Mouse (Mus musculus) testis, postnatal 14 days (tissue): ENCODE data around the gene Gm49387.

Source experiments
- DNase-seq: peaks from one replicate; pipeline ENCODE4 v3.0.0; 2021; ENCODE audit warnings: low spot score

Gene Gm49387

DNA sequence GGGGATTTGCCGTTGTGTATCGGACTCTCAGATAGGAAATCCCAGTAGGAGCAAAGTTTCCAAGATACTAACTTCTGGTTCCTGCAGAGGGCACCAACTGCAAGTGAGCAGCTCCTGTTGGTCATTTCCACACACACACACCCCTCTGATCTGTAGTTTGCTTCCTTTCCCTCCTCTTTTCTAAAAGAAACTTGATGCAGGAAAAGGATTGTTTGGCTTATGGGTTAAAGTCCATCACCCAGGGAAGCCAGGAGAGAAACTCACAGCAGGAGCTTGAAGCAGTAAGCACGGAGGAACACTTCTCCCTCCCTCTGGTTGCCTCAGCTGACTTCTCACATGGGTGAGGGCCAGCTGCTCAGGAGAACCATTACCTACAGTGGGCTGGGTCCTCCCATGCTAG, 121.5 kb downstream of the Gm49387 start:
- no peak for DNase-seq

DNA sequence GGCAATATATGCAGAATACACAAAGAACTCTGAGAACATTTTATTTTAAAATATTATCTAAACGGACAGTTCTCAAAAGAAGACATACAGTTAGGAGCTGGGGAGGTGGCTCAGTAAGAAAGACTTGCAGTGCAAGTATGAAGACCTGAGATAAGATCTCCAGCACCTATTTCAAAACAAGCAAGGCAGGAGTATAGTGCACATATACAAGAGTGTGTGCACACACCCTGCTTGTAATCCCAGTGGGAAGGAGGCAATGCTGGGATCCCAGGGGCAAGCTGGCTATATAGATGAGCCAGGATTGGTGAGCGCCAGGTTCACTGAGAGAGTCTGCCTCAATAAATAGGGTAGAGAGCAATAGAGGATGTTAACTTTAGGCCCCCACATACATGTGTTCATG, 124.8 kb downstream of the Gm49387 start:
- DNase-seq = no peak

DNA sequence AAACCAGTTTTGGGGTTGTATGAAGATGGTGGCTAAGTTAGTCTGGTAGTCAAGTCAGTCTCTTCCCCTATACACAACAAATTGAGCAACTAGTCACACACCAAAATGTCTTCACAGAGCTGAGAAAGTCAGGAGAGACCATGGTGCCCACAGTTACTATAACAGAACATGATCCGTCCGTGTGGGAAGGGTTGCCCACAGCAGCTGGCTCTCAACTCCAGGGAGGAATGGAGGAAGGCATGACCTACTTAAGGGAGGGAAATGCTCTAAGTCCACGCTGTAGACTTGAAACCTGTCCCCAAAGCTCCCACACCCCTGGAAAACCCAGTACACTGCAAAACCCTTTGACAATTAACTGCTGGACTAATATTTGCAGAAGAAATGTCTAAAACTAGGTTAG, 130.4 kb downstream of the Gm49387 start:
- DNase-seq = no peak

DNA sequence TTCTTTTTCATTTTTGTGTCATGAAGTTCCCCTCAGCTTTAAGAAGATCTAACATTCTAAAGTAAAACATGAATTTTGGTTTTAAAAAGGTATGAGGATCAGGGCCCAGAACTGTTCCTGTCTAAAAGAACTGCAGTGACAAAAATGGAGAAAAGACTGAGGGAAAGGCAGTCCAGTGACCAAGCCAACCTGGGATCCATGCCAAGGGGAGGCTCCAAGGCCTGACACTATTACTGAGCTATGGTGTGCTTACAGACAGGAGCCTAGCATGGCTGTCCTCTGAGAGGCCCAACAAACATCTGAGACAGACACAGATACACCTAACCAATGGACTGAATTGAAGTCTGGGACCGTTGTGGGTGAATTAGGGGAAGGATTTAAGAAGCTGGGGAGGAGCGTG, 130.8 kb downstream of the Gm49387 start:
- DNase-seq = no peak

DNA sequence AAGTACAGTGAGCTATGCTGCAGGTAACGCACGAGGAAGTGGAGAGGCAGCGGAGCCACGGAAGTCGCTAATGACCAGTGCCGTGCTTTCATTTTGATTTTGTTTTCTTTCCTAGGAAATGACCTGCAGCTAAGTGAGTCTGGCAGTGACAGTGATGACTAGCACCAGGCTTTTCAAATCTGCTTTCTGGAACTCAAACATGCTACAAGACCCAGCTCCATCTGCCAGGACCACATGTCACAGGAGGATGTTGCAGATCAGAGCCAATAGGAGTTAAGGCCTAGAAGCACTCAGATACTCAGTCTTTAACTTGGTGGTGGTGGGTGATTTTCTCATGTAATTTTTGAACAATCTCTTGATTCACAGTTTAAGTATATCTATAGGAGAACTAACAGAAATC, 134.2 kb downstream of the Gm49387 start:
- no peak for DNase-seq

DNA sequence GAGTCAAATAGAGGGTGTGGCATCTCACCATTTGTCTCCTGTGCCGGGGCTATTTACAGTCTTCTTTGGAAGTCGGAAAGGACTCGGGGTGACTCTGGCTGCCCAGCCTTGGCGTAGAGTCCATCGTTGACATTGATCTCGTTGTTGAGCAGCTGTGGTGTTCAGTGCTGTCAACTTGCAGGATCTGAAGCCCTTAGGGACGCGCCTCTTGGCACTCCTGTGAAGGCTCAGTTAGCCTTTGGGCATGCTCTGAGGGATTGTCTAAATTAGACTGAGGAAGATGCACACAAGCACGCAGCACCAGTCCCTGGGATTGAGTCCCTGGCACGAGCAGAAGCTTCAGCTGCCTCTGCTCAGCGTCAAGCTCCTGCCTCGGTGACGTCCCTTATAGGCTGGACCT, 137.3 kb downstream of the Gm49387 start:
- DNase-seq = no peak
